Mouse (Mus musculus): Measurements from ENCODE around the gene Wnt7b. TPM values are rescaled to one million over a fixed set of nuclear protein-coding genes. Genes with fewer than 3 reads are reported as not detected.
A peak's percentile ranks its signal among the peaks of the same experiment; 100 is the strongest.

The Wnt7b gene
- polyA plus RNA-seq, 1 experiment = 2.5 TPM

GRCm38 (mm10) chr15:85497981-85498475 lies 84.2 kb downstream of the Wnt7b start:
- Histone ChIP-seq H3ac (ENCODE audit: control insufficient read depth, insufficient read length, low read depth) (no peak overlapping the region), H3K36me3 (ENCODE audit: control insufficient read depth, insufficient read depth) (no peaks in the 10 kb centered on the region), H3K79me2 (ENCODE audit: control insufficient read depth, insufficient read depth) (no peaks in the 10 kb centered on the region), H3K4me3 (ENCODE audit: insufficient read depth, poor library complexity, severe bottlenecking) (no peak overlapping the region), H3K79me3 (ENCODE audit: low read depth) (no peaks in the 10 kb centered on the region), H3K27me3 (ENCODE audit: control insufficient read depth, insufficient read depth, insufficient read length) (peaks cover 66% of the 10 kb centered on the region)
- TF ChIP-seq MYOD1 (IDR thresholded peaks at IDR 0.05; ENCODE audit: control insufficient read depth, insufficient read length, low read depth) (no peak), CTCF (IDR thresholded peaks at IDR 0.05; ENCODE audit: control insufficient read depth, insufficient read depth, insufficient read length) (no peak), MAX (IDR thresholded peaks at IDR 0.05) (no peak), CEBPB (IDR thresholded peaks at IDR 0.05; ENCODE audit: low read depth) (no peak), USF1 (IDR thresholded peaks at IDR 0.05; ENCODE audit: low read depth) (no peak), MYOG (IDR thresholded peaks at IDR 0.05; ENCODE audit: control insufficient read depth, extremely low read depth, insufficient read length) (no peak), FOSL1 (IDR thresholded peaks at IDR 0.05; ENCODE audit: insufficient read depth, low read length, poor library complexity, severe bottlenecking) (no peak)

DNA sequence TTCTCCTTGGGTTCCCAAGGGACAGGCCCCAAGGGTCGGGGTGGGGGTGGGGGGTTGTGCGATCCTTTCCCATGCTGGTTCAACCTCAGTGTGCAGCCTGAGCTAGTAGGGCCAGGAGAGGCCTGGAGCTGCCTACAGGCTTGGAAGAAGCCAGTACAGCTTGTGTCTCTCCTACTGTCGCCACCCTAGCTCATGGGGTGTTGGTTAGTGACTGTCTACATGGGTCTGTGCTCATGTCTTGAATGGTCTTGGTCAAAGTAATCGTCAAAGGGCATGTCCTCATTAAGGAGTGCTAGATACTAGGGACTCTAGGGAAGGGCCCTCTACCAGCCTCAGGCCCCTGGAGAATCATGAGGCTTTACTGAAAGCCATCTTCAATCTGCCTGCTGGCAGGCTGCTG lies 84.7 kb downstream of the Wnt7b start:
- H3ac ChIP-seq (ENCODE audit: control insufficient read depth, insufficient read length, low read depth) = no peak overlapping the region
- H3K27me3 ChIP-seq (ENCODE audit: control insufficient read depth, insufficient read depth, insufficient read length) = peaks cover 71% of the 10 kb centered on the region
- no peak for TF ChIP-seq MAX (IDR thresholded peaks at IDR 0.05)
- no peak for TF ChIP-seq FOSL1 (IDR thresholded peaks at IDR 0.05; ENCODE audit: insufficient read depth, low read length, poor library complexity, severe bottlenecking)
- TF ChIP-seq MYOG (IDR thresholded peaks at IDR 0.05; ENCODE audit: control insufficient read depth, extremely low read depth, insufficient read length) = no peak
- no peak for TF ChIP-seq CTCF (IDR thresholded peaks at IDR 0.05; ENCODE audit: control insufficient read depth, insufficient read depth, insufficient read length)
- TF ChIP-seq USF1 (IDR thresholded peaks at IDR 0.05; ENCODE audit: low read depth) = no peak
- TF ChIP-seq MYOD1 (IDR thresholded peaks at IDR 0.05; ENCODE audit: control insufficient read depth, insufficient read length, low read depth) = no peak
- TF ChIP-seq CEBPB (IDR thresholded peaks at IDR 0.05; ENCODE audit: low read depth) = no peak
- no peaks in the 10 kb centered on the region for H3K79me3 ChIP-seq (ENCODE audit: low read depth)
- H3K79me2 ChIP-seq (ENCODE audit: control insufficient read depth, insufficient read depth) = no peaks in the 10 kb centered on the region
- no peaks in the 10 kb centered on the region for H3K36me3 ChIP-seq (ENCODE audit: control insufficient read depth, insufficient read depth)
- no peak overlapping the region for H3K4me3 ChIP-seq (ENCODE audit: insufficient read depth, poor library complexity, severe bottlenecking)

DNA sequence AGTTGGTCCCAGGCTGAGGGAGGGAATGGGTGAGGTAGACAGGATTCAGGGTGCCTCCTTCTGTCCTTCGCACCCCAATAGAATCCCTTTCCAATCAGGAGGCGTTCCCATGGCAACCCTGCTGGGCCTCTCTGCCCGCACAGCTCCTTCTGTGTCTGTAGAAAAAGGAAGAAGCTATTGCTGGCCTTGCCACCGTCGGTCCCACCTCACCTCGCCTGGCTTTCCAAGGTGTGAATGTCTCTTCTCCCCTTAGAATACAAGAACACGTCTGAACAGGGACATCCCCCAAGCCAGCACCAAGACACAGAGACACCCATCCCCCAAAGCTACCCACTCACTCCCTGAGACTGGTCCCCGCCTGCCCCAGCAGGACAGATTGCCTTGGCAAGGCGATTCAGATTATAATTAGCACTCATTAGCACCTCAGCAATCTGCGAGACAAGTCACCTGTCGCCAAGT lies 88.1 kb downstream of the Wnt7b start:
- H3K27me3 ChIP-seq (ENCODE audit: control insufficient read depth, insufficient read depth, insufficient read length) = peaks cover 73% of the 10 kb centered on the region
- H3K36me3 ChIP-seq (ENCODE audit: control insufficient read depth, insufficient read depth) = no peaks in the 10 kb centered on the region
- H3ac ChIP-seq (ENCODE audit: control insufficient read depth, insufficient read length, low read depth) = no peak overlapping the region
- H3K79me2 ChIP-seq (ENCODE audit: control insufficient read depth, insufficient read depth) = no peaks in the 10 kb centered on the region
- no peak overlapping the region for H3K4me3 ChIP-seq (ENCODE audit: insufficient read depth, poor library complexity, severe bottlenecking)
- TF ChIP-seq MYOD1 (IDR thresholded peaks at IDR 0.05; ENCODE audit: control insufficient read depth, insufficient read length, low read depth) (no peak), MYOG (IDR thresholded peaks at IDR 0.05; ENCODE audit: control insufficient read depth, extremely low read depth, insufficient read length) (no peak), USF1 (IDR thresholded peaks at IDR 0.05; ENCODE audit: low read depth) (no peak), CEBPB (IDR thresholded peaks at IDR 0.05; ENCODE audit: low read depth) (no peak), CTCF (IDR thresholded peaks at IDR 0.05; ENCODE audit: control insufficient read depth, insufficient read depth, insufficient read length) (no peak)
- H3K79me3 ChIP-seq (ENCODE audit: low read depth) = no peaks in the 10 kb centered on the region

- Histone ChIP-seq H3ac (ENCODE audit: control insufficient read depth, insufficient read length, low read depth) (no peak overlapping the region), H3K27me3 (ENCODE audit: control insufficient read depth, insufficient read depth, insufficient read length) (peaks cover 39% of the 10 kb centered on the region), H3K79me2 (ENCODE audit: control insufficient read depth, insufficient read depth) (no peaks in the 10 kb centered on the region), H3K36me3 (ENCODE audit: control insufficient read depth, insufficient read depth) (no peaks in the 10 kb centered on the region), H3K79me3 (ENCODE audit: low read depth) (no peaks in the 10 kb centered on the region), H3K4me3 (ENCODE audit: insufficient read depth, poor library complexity, severe bottlenecking) (no peak overlapping the region)
- TF ChIP-seq CEBPB (IDR thresholded peaks at IDR 0.05; ENCODE audit: low read depth) = no peak
- TF ChIP-seq CTCF (IDR thresholded peaks at IDR 0.05; ENCODE audit: control insufficient read depth, insufficient read depth, insufficient read length) = no peak
- no peak for TF ChIP-seq FOSL1 (IDR thresholded peaks at IDR 0.05; ENCODE audit: insufficient read depth, low read length, poor library complexity, severe bottlenecking)
- no peak for TF ChIP-seq USF1 (IDR thresholded peaks at IDR 0.05; ENCODE audit: low read depth)
- TF ChIP-seq MYOD1 (IDR thresholded peaks at IDR 0.05; ENCODE audit: control insufficient read depth, insufficient read length, low read depth) = no peak
- no peak for TF ChIP-seq MAX (IDR thresholded peaks at IDR 0.05)
- no peak for TF ChIP-seq MYOG (IDR thresholded peaks at IDR 0.05; ENCODE audit: control insufficient read depth, extremely low read depth, insufficient read length)
Measured at GRCm38 (mm10) chr15:85489751-85490150, 92.5 kb downstream of the Wnt7b start.

- no peak for TF ChIP-seq MAX (IDR thresholded peaks at IDR 0.05)
- no peak for TF ChIP-seq MYOG (IDR thresholded peaks at IDR 0.05; ENCODE audit: control insufficient read depth, extremely low read depth, insufficient read length)
- no peak for TF ChIP-seq CTCF (IDR thresholded peaks at IDR 0.05; ENCODE audit: control insufficient read depth, insufficient read depth, insufficient read length)
- peak; percentile 43 for TF ChIP-seq MYOD1 (IDR thresholded peaks at IDR 0.05; ENCODE audit: control insufficient read depth, insufficient read length, low read depth)
- peak; percentile 7 for TF ChIP-seq FOSL1 (IDR thresholded peaks at IDR 0.05; ENCODE audit: insufficient read depth, low read length, poor library complexity, severe bottlenecking)
- no peaks in the 10 kb centered on the region for H3K36me3 ChIP-seq (ENCODE audit: control insufficient read depth, insufficient read depth)
- H3K4me3 ChIP-seq (ENCODE audit: insufficient read depth, poor library complexity, severe bottlenecking) = no peak overlapping the region
- no peaks in the 10 kb centered on the region for H3K79me3 ChIP-seq (ENCODE audit: low read depth)
- peaks cover 31% of the 10 kb centered on the region for H3K27me3 ChIP-seq (ENCODE audit: control insufficient read depth, insufficient read depth, insufficient read length)
- no peak overlapping the region for H3ac ChIP-seq (ENCODE audit: control insufficient read depth, insufficient read length, low read depth)
- H3K79me2 ChIP-seq (ENCODE audit: control insufficient read depth, insufficient read depth) = no peaks in the 10 kb centered on the region
Measured at GRCm38 (mm10) chr15:85488900-85489299, 93.4 kb downstream of the Wnt7b start.

Other genes starting within 250 kb of the Wnt7b start
- gene Atxn10, start 246.2 kb downstream of the Wnt7b start, polyA plus RNA-seq (2012; fragmentation: generic; extraction: Trizol) = 149 TPM
- gene 7530416G11Rik, start 79.2 kb downstream of the Wnt7b start, polyA plus RNA-seq (2012; fragmentation: generic; extraction: Trizol) = not detected
- gene Ppara, start 152.5 kb upstream of the Wnt7b start, polyA plus RNA-seq (2012; fragmentation: generic; extraction: Trizol) = 0.08 TPM
- 17.0 TPM for gene Cdpf1, start 229.2 kb upstream of the Wnt7b start, polyA plus RNA-seq (2012; fragmentation: generic; extraction: Trizol)
- gene Pkdrej, start 239.3 kb upstream of the Wnt7b start, polyA plus RNA-seq (2012; fragmentation: generic; extraction: Trizol) = not detected
- 0.07 TPM for gene Ttc38, start 249.8 kb upstream of the Wnt7b start, polyA plus RNA-seq (2012; fragmentation: generic; extraction: Trizol)

Data from C2C12 (cell line).